Mouse (Mus musculus): ENCODE data around the gene Jdp2.

- no peak for TF ChIP-seq POLR2A (IDR thresholded peaks at IDR 0.05; ENCODE audit: borderline replicate concordance, control insufficient read depth, low read depth, low read length)
- no peak for TF ChIP-seq CTCF (IDR thresholded peaks at IDR 0.05; ENCODE audit: control insufficient read depth, insufficient read depth, low read length)
Observed at GRCm38 (mm10) chr12:85679117-85679516, 80.3 kb downstream of the Jdp2 start.

All from bone marrow, adult 2 months (tissue).